Mouse (Mus musculus) limb, embryonic 12.5 days (tissue): ENCODE results near the gene Ube2n. TPM values are rescaled to one million over a fixed set of nuclear protein-coding genes. Genes with fewer than 3 reads are reported as not detected.

Experiments
- ATAC-seq: fragments of 200-750 bp; cut with Nextera tagmentation; 2 replicates; pipeline ENCODE4 v1.8.0; 2017; ENCODE audit warnings: low read depth, moderate TSS enrichment; ENCODE audit not compliant: insufficient number of reproducible peaks, insufficient read depth, low FRiP score, low TSS enrichment
- H3K27ac ChIP-seq: fragments of 300-500 bp; sonication (generic); 2 replicates; pipeline ENCODE4 v1.5.1; 2016; ENCODE audit warnings: mild to moderate bottlenecking, moderate library complexity
- H3K27me3 ChIP-seq: fragments of 300-500 bp; sonication (generic); 2 replicates; pipeline ENCODE4 v1.6.1; 2016; ENCODE audit warnings: mild to moderate bottlenecking, moderate library complexity
- H3K36me3 ChIP-seq: fragments of 300-500 bp; sonication (generic); 2 replicates; pipeline ENCODE4 v1.6.1; 2016; ENCODE audit warnings: mild to moderate bottlenecking, moderate library complexity
- H3K4me1 ChIP-seq: fragments of 300-500 bp; sonication (generic); replicated peaks from 2 replicates; pipeline ENCODE4 v1.6.1; 2016
- H3K4me2 ChIP-seq: fragments of 300-500 bp; sonication (generic); 2 replicates; pipeline ENCODE4 v1.6.1; 2016; ENCODE audit warnings: mild to moderate bottlenecking, moderate library complexity
- H3K4me3 ChIP-seq: fragments of 300-500 bp; sonication (generic); replicated peaks from 2 replicates; pipeline ENCODE4 v1.5.1; 2016; ENCODE audit warnings: mild to moderate bottlenecking
- H3K9ac ChIP-seq: fragments of 300-500 bp; sonication (generic); replicated peaks from 2 replicates; pipeline ENCODE4 v1.6.1; 2016; ENCODE audit warnings: mild to moderate bottlenecking, moderate library complexity
- H3K9me3 ChIP-seq: fragments of 300-500 bp; sonication (generic); 2 replicates; pipeline ENCODE4 v1.6.1; 2016; ENCODE audit warnings: mild to moderate bottlenecking, moderate library complexity
- WGBS: fragments of 180-500 bp; shearing (Covaris S2); methylation state at CpG from one replicate; pipeline ENCODE4 v1.1.7; 2016; 5-methylcytosine and 5-hydroxymethylcytosine counted together
- polyA plus RNA-seq: library from polyadenylated mRNA; unstranded; fragments of >200 nt; fragmentation: Nextera tagmentation; extraction: Ambion mirVana; gene quantifications from 2 replicates; pipeline ENCODE4 v1.2.1, GENCODE M21; 2016

The Ube2n gene
- polyA plus RNA-seq = 326 and 351 TPM in 2 replicates

GRCm38 (mm10) chr10:95514656-95515292 lies at the start of gene Ube2n:
TSS of gene Ube2n (plus strand) at chr10:95515145.
- ATAC-seq = peak; percentile 96
- Histone ChIP-seq H3K4me2 (peak within 1 kb of the TSS; percentile 67), H3K4me1 (peaks cover 15% of the 10 kb centered on the region), H3K9ac (peak within 1 kb of the TSS; percentile 97), H3K4me3 (peak within 1 kb of the TSS; percentile 99), H3K36me3 (peaks cover 5% of the 10 kb centered on the region; the same call in 1 of the 2 replicates), H3K27ac (peak within 1 kb of the TSS; percentile 99), H3K9me3 (no peaks in the 10 kb centered on the region), H3K27me3 (no peaks in the 10 kb centered on the region)
- under 1% methylated on average over 80 of the region's 81 CpGs for WGBS

- H3K4me3 ChIP-seq = no peak overlapping the region
- no peaks in the 10 kb centered on the region for H3K9me3 ChIP-seq
- no peaks in the 10 kb centered on the region for H3K36me3 ChIP-seq
- H3K4me2 ChIP-seq = no peak overlapping the region
- no peaks in the 10 kb centered on the region for H3K4me1 ChIP-seq
- no peak overlapping the region for H3K27ac ChIP-seq
- H3K9ac ChIP-seq = no peak overlapping the region
- H3K27me3 ChIP-seq = no peaks in the 10 kb centered on the region
- no peak for ATAC-seq
- 46% methylated on average over 4 of the region's 4 CpGs for WGBS
Observed at GRCm38 (mm10) chr10:95465485-95465896, 49.5 kb upstream of the Ube2n start.

DNA sequence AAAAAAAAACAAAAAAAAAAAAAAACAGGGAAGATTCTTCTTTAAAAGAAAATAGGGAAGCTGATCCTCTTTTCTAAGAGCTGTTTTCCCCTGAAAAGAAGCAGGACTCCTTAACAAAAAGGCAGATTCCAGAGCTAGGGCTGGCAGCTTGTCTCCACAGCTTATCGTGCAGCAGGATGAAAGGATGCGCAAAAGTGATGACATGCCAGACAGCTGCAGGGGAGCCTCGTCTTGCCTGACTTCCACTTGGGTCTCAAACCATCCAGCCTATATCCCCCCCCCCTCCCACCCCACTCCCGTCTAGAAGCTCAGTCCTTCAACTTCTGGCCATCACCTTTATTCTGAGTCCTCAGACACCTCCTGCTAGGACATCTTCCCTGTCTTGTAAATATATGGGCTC lies 46.1 kb upstream of the Ube2n start:
- Histone ChIP-seq H3K36me3 (no peaks in the 10 kb centered on the region), H3K4me2 (no peak overlapping the region), H3K27ac (no peak overlapping the region), H3K27me3 (no peaks in the 10 kb centered on the region), H3K9me3 (no peaks in the 10 kb centered on the region), H3K4me1 (no peaks in the 10 kb centered on the region), H3K9ac (no peak overlapping the region), H3K4me3 (no peak overlapping the region)
- WGBS = 69% methylated on average over 4 of the region's 4 CpGs
- no peak for ATAC-seq

DNA sequence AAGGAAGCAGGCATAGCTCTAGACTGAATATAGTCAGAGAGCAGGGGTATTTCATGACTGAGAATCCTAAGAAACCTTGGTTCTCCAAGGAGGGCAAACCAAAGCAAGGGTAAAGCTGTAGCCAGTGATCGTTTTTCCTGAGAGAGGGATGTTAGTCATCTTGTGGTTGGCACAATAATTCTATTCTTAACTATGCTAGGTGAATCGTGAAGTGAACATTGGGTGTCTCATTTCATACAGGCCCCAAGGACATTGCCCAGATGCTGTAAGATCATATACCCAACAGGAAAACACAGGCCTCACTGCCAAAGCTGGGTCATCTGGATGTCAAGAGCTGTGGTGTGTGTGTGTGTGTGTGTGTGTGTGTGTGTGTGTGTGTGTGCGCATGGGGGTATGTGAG lies 43.8 kb upstream of the Ube2n start:
- no peaks in the 10 kb centered on the region for H3K9me3 ChIP-seq
- H3K4me1 ChIP-seq = no peaks in the 10 kb centered on the region
- no peak overlapping the region for H3K9ac ChIP-seq
- no peak overlapping the region for H3K4me3 ChIP-seq
- 78% methylated on average over 3 of the region's 3 CpGs for whole genome bisulfite sequencing
- no peaks in the 10 kb centered on the region for H3K36me3 ChIP-seq
- ATAC-seq = no peak
- H3K27ac ChIP-seq = no peak overlapping the region
- no peak overlapping the region for H3K4me2 ChIP-seq
- H3K27me3 ChIP-seq = no peaks in the 10 kb centered on the region

DNA sequence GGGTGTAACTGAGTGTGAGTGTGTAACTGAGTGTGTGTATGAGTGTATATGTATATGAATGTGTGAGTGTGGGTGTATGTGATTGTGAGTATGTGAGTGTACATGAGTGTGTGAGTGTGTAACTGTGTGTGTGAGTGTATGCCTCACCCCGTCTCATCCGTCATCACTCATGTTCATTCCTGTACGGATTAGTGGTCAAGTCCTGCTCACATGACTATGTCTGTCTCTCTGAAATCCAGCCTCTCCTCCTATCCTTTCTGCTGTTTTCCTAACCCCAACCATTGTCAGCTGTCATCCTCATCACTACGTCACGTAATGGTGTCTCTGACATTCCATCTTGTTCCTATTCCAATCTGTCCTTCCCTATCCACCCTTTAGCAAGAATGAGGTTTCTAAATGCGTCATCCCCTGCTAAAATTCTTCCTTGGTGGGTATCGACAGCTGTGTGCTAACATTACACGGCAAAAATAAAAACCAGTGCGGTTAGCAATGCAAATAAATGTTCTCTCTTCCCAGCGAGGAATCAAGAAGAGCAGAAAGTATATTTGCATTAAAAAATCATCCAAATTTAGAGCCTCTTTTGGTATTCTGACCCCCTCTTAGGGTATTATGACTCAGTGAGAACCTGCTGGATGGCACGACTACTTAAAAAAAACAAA lies 42.9 kb upstream of the Ube2n start:
- no peak overlapping the region for H3K4me2 ChIP-seq
- H3K27ac ChIP-seq = no peak overlapping the region
- no peaks in the 10 kb centered on the region for H3K27me3 ChIP-seq
- no peak overlapping the region for H3K9ac ChIP-seq
- H3K36me3 ChIP-seq = no peaks in the 10 kb centered on the region
- H3K9me3 ChIP-seq = no peaks in the 10 kb centered on the region
- WGBS = 86% methylated on average over 11 of the region's 11 CpGs
- no peak for ATAC-seq
- no peaks in the 10 kb centered on the region for H3K4me1 ChIP-seq
- H3K4me3 ChIP-seq = no peak overlapping the region

DNA sequence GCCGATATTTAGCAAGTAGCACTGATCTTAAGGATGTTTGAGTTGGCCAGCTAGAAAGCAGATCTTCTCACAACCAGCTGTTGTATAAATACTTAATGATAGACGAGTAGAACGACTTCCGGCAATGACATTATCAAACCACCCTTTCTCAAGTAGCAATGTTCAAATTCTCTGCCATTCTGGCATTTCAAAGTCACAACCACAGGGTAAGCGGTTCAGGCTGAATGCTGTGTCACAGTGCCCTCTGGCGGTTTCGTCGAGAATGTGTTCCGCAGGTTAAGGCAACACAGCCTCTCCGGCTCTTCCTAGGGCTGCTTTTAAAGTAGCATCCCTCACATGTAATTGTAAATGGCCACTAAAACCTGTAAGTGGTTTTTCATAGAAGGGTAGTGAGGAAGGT lies 39.0 kb upstream of the Ube2n start:
- Histone ChIP-seq H3K4me3 (no peak overlapping the region), H3K27me3 (no peaks in the 10 kb centered on the region), H3K9ac (no peak overlapping the region), H3K4me2 (no peak overlapping the region), H3K36me3 (peaks cover 12% of the 10 kb centered on the region), H3K27ac (no peak overlapping the region), H3K9me3 (no peaks in the 10 kb centered on the region), H3K4me1 (no peaks in the 10 kb centered on the region)
- 12% methylated on average over 10 of the region's 10 CpGs for WGBS
- ATAC-seq = no peak

DNA sequence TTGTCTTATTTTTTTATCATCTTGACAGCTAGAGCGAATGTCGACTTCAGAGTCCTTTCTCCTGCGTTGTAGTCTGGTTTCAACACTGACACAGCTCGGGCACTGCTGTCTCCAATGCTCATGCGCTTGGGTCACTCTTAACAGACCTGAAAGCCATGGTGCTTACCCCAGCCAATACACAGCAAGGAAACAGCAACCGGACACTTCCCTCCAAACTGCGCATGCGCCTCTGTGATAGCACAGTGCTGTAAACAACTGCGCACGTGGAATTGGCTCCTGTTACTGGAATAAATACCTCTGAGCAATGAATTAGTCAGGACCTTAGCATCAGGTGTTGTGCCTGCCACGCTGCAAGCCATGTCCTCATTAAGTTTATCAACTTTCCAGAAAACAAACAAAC lies 37.4 kb upstream of the Ube2n start:
- Histone ChIP-seq H3K9ac (no peak overlapping the region), H3K27ac (no peak overlapping the region), H3K9me3 (no peaks in the 10 kb centered on the region), H3K4me2 (no peak overlapping the region), H3K36me3 (peaks cover 24% of the 10 kb centered on the region), H3K4me1 (no peaks in the 10 kb centered on the region), H3K27me3 (no peaks in the 10 kb centered on the region), H3K4me3 (no peak overlapping the region)
- WGBS = 82% methylated on average over 11 of the region's 11 CpGs
- no peak for ATAC-seq

DNA sequence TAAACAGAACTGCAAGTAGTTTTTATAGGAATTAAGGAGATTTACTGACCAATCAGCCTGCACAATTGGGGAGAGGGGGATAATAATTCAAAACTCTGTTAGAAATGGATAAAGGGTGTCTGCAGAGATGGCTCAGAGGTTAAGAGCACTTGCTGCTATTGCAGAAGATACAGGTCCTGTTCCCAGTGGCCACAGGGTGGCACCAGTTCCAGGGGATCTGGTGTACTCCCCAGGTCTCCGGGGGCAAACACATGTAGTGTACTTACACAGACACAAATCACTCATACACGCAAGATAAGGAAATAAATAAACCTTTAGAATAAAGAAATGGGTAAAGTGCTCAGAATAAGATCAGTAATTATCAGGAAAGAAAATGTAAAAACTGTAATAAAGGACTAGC lies 25.3 kb upstream of the Ube2n start:
- H3K4me1 ChIP-seq = no peaks in the 10 kb centered on the region
- no peak for ATAC-seq

GRCm38 (mm10) chr10:95494268-95494667 lies 20.7 kb upstream of the Ube2n start:
- H3K4me2 ChIP-seq = no peak overlapping the region
- ATAC-seq = no peak
- no peaks in the 10 kb centered on the region for H3K4me1 ChIP-seq
- no peak overlapping the region for H3K27ac ChIP-seq
- WGBS = 97% methylated on average over 5 of the region's 5 CpGs
- H3K27me3 ChIP-seq = no peaks in the 10 kb centered on the region
- H3K9ac ChIP-seq = no peak overlapping the region
- H3K36me3 ChIP-seq = peaks cover 81% of the 10 kb centered on the region
- no peak overlapping the region for H3K4me3 ChIP-seq
- no peaks in the 10 kb centered on the region for H3K9me3 ChIP-seq

More for the DNA sequence above, 25.3 kb upstream of the Ube2n start:
- no peak overlapping the region for H3K27ac ChIP-seq
- H3K4me2 ChIP-seq = no peak overlapping the region
- 88% methylated on average over 2 of the region's 2 CpGs for WGBS
- H3K4me3 ChIP-seq = no peak overlapping the region
- no peak overlapping the region for H3K9ac ChIP-seq
- no peaks in the 10 kb centered on the region for H3K9me3 ChIP-seq
- no peaks in the 10 kb centered on the region for H3K27me3 ChIP-seq
- H3K36me3 ChIP-seq = peaks cover 91% of the 10 kb centered on the region

DNA sequence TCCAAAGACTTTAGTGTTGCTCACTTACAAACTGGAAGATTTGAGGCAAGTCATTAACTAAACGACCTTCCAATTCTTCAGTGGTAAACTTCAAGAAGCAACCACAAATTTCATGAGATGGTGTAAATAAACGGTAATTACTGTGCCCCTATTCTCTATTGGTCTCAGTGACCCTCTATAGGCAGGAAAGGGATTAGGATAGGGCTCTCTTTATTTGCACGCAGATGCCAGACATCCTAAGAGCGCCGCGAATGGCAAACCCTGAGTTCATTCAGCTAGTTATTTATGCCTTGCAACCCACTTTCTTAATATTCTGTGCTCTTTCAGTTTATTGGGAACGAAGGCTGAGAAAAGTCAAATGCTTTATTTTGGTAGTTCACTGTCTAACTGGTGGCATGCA lies 13.9 kb upstream of the Ube2n start:
- Histone ChIP-seq H3K9me3 (no peaks in the 10 kb centered on the region), H3K4me3 (peak overlapping the region; percentile 76), H3K4me2 (peak overlapping the region; percentile 65), H3K27ac (peak overlapping the region; percentile 87), H3K4me1 (peaks cover 9% of the 10 kb centered on the region), H3K27me3 (no peaks in the 10 kb centered on the region), H3K9ac (peak overlapping the region; percentile 86), H3K36me3 (peaks cover 19% of the 10 kb centered on the region)
- WGBS = under 1% methylated on average over 7 of the region's 7 CpGs
- no peak for ATAC-seq

DNA sequence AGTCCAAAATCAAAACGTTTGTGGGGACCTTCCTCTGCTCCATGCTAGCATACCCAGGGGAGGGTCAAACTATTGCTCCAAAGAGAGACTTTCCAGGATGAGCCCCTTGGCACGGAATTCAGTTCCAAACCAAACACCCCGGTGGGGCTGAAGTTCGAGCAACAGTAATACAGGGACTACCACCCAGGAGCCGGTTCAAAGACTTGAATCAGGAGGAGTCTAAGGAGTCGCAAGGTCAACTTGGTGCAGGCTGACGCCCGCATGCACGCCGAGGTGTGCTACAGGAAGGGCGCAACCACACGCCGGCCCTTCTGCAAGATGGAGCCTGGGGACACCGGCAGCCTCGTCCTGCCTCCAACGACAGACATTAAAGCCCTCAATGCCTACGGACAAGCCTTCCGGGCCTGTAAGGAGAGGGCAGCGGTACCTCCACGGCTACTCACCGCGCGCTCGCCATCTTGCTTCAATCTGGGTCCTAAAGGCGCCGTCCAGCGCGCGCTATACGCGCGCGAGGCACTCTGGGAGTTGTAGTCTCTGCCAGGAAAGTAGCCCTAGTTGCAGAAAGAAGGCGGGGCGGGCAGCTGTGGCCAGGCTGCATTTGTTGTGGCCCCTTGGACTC lies 13.4 kb upstream of the Ube2n start, which contains the start of gene Mrpl42:
Mrpl42 (minus strand) TSS at position 478 of the 619 bp plus-strand sequence.
- Histone ChIP-seq H3K27ac (peak within 1 kb of the TSS; percentile 87), H3K9ac (peak within 1 kb of the TSS; percentile 86), H3K27me3 (no peaks in the 10 kb centered on the region), H3K4me3 (peak within 1 kb of the TSS; percentile 76), H3K36me3 (peaks cover 18% of the 10 kb centered on the region), H3K4me2 (peak within 1 kb of the TSS; percentile 65), H3K9me3 (no peaks in the 10 kb centered on the region), H3K4me1 (peaks cover 9% of the 10 kb centered on the region)
- WGBS = under 1% methylated on average over 35 of the region's 35 CpGs
- ATAC-seq = peak; percentile 91
